Mouse (Mus musculus) mouse embryonic stem cell (cell line): Measurements from ENCODE around the gene Tkt.

Experiments used
- in situ Hi-C, 2 experiments: fragments of 300-500 bp; cut with MboI; formaldehyde crosslinking; loops; 1 replicate in 1 of 2; 3 replicates in 1 of 2; pipeline ENCODE4 v1.14.3; 2019 to 2020; ENCODE audit warnings: low sequenced_read_pairs in 2 of 2, low pct_unique_long_range_greater_than_20kb in 1 of 2, mixed read lengths in 1 of 2; ENCODE audit not compliant: unreplicated experiment in 1 of 2

Gene Tkt

DNA sequence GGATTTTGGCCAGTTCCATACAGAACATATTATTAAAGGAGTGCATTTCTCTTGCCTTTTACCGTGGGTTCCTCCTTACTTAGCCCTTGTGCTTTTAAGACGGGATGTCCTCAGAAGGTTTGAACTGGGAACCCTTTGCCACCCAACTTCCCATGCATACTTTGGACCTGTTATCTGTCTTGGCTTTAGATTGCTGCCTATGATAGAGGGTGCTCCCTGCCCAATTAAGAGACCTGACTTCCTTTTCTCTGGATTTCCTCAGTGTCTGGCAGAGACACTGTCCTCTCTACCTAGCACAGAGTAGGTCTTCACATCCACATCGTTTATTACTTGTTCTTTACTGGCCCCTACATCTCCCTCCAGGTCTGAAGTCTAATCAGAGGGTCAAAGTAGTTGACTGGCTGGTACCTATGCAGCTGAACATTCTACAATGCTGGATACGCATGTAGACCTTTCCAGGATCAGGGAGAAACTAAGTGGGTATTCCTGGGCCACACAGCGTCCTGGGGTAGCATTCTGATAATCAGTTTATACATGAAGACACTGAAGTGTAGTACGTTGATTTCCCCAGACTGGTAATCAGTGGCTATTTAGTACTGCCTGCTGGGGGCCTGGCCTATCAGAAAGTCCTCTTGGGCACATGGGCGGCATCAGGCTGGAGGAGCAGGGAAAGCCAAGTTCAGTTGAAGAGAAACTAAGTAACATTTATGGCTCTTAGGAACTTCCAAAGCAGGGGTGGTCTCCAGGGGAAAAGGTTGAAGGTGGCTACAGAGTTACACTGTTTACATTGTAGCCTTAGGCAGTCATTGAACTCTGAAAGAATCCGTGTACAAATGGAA, 2.3 kb downstream of the Tkt start:
- in situ Hi-C loops = no loop called here

DNA sequence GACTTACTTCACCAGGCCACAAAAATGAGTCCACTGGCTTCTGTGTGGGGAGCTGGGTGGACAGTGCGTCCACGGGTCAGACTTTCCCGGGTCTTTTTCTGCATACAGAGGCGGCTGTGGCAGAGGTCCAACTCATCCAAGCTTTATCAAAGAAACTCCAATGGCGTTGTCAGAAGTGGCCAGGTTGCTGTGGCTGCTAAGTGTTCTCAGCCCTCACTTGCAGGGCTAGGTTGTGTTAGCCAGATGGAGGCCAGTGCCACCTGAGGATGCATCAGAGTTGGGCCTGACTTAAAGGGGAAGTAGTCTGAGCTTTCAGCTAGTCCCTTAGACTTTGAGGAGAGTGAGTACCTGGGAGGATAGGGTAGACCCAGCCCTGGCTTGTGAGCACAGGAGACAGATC, 3.4 kb downstream of the Tkt start:
- in situ Hi-C loops = no loop called here

DNA sequence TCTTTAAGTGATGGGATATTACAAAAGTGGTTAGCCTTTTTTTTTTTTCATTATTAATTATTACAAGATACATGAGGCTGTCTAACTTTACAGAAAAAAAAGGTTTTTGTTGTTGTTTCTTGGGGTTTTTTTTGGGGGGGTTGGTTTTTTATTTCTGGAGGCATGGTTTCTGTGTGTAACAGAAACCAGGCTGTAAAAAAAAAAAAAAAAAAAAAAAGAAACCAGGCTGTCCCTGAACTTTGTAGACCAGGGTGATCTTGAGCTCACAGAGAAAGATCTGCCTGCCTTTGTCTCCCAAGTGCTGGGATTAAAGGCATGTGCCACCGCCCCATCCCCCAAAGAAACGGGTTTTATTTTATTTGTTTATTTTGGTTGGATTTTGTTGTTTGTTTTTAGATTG, 3.8 kb downstream of the Tkt start:
- in situ Hi-C loops = no loop called here

DNA sequence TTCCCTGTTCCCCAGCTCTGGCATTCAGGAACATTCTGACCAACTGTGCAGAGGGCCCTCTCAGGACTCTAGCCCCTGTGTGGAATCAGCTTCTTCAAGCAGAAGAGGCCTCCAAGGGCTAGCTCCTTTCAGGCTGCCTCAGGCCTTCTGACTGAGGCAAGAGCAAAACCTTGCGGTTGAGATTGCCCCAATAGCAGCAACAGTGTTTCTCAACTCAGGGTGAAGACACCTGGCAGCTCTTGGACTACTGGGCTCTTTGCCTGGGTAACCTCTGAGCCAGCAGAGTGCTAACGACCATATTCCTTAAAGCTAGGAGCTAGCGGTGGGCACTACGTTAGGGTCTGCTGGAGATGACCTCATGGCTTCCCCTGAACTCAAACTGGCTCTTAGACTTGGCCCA, 5.0 kb downstream of the Tkt start:
- in situ Hi-C loops = no loop called here

DNA sequence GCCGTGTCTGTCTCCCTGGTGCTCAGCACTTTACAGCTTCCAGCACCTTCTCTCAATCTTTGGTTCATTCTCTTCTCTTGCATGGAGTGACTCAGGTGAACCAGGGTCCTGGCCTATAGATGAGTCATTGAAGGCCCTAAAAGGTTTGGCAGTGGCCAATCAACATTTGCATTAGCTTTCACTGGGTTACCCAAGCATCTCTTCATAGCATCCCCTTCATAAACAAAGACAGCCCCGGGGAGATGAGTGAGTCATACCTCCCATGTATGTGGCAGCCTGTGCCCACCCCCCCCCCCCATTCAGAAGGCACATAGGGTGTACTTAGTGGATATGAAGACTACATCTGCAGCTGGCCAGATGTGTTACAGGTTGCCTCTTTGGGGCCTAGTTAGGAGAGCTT, 8.5 kb downstream of the Tkt start:
- in situ Hi-C loops = no loop called here

DNA sequence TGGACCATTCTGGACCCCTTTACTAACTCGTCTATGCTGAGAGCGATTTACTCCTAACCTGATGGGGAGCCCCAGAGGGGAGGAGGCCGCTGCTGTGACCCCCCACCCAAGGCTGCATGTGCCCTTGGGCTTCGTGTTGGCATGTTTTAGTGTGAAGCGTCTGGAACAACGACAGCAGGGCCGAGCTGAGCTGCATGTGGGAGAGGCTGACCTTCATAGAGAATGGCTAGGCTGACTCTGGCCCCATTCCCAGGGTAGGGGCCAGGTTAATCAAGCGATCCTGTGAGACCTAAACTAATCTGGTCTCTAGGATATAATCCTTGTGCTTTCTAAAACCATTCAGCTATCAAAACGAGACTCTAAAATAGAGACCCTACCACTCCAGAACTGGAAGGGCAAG, 9.6 kb downstream of the Tkt start:
- in situ Hi-C loops = no loop called here

DNA sequence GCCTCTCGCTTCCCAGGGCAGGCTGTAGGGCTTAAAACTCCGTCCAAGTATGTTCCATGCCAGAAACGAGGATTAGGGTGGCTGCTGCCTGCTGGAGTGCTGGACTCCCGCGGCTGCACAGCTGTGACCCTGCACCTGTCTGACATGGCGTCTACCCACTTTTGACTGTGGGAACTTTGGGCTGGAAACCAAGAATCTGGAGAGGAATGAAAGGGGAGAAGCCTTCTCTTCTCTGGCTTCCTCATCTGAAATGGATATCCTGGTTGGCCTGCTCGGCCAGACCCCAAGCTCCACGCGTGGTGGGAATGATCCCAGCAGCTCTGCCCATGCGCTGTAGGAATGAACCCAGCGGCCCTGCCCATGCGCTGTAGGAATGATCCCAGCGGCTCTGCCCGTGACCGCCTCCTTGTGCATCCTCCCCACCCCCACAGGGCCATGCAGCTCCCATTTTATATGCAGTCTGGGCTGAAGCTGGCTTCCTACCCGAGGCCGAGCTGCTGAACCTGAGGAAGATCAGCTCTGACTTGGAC, 11.2 kb downstream of the Tkt start:
- in situ Hi-C loops = no loop called here

DNA sequence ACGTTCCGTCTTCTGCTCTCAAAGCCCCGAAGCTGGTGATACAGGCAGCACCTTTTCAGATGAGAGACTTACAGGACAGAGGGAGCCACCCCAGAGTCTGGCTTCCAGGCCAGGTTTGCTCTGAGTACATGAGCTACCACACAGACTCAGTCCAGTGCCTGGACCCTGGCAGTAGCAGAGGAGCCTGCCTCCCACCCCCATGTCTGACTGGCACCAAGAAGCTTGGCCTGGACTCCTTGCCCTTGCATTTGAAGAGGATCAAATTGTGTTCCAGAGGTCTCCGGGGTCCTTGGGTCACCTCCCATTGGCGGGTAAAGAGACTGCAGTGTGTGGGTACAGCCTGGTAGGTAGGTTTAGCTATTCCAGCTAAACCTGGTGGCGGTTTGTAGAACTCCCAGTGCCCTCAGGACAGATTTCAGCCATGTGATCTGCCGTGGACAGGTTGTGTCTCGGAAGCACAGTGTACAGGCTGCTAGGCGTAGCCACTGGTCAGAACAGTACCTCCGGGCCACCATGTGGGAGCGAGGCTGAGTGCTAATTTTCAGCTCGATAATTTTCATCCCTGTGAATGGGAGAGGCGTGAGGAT, 12.7 kb downstream of the Tkt start:
- in situ Hi-C loops = no loop called here

DNA sequence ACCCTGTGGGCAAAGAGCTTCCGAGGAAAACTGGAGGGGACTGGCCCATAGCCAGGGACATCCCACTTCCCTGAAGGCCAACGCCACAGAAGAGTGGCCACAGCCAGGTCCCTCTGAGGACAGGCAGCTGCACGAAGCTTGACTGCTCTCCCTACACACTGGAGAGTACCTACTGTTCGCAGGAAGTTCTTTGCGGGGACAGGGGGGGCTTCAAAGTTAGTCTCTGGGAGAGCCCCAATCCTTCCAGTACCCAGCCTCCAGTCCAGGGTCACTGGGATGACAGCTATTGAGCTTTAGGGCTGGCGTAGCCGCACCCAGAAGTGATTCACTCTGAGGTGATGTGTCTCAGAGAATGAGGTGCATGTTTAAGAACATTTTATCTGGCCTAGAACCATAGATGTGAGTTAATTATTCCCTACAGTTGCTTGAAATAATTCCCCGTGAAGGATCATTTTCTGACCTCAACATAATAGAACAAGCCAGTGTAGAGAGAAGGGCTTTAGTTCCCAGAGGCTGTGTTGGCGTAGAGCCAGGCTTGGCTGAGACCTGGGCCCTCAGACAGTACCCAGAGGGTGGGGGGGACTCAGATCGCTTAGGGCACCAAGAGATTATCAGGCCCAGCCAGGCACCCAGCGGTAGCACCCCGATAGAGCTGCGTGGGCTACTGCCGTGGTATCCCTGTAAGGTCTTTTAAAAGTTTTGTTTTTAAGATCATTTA, 13.5 kb downstream of the Tkt start:
- in situ Hi-C loops = no loop called here

DNA sequence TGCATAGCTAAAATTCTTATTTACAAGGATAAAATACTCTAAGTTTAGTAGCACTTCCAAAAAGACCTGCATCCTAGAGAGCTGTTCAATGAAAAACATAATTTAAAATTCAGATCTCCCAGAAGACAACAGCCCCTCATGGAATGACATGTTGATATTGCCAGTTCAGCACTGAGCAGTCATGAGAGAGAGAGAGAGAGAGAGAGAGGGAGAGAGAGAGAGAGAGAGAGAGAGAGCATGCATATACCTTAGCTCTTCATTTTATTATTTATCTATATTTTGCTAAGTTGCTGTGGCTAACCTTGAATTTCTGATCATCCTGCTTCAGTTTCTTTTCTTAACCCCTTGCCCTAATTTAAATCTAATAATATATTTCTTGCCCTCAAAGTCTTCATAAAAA, 14.2 kb downstream of the Tkt start:
- in situ Hi-C loops = no loop called here

DNA sequence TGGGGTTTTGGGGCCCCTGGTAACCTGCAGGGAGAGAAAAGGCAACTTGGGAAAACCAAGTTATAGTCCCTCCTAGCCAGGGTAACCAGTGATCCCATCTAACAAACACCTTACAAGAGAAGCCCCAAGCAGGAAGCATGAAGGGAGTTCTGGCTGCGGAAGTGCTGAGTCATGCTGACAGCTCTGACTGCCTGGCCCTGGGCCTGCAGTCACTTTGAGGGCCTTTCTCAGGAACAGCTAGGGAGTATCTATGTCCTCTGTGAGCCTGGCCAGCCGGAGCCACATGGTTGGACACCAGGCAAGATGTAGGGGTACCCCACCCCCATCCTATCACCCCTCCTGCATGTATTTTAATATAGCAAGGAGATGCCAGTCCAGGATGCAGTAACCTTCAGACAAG, 16.3 kb downstream of the Tkt start:
- in situ Hi-C loops = no loop called here

DNA sequence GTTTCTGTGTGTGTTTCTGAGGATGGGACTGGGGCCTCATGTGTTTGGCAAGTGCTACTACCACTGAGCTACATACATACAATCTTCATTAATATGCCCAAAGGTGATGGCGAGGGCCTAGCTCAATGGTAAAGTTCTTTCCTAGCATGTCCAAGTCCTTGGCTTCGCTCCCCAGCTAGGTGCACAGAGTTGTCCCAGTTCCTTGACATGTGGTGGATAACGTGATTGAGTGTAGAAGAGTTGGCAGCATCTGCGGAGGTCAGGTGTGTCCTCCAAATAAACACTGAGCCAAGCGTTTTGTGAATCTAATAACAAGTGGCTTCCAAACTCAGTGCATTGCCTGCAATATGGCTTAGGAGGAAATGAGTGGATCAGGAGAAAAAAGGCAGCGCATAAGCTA, 18.2 kb downstream of the Tkt start:
- in situ Hi-C loops = no loop called here

DNA sequence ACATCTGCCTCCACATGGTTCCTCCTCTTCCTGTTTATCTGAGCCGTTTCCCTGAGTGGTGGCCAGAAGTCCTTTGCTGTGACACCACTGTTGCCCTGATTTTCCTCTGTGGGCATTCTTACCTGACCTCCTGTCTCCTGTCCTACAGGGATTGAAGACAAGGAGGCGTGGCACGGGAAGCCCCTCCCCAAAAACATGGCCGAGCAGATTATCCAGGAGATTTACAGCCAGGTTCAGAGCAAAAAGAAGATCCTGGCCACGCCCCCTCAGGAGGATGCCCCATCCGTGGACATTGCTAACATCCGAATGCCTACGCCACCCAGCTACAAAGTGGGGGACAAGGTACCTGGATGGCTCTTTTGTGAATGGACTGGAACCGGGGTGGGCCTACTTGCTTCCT, 19.9 kb downstream of the Tkt start:
- in situ Hi-C loops = no loop called here

DNA sequence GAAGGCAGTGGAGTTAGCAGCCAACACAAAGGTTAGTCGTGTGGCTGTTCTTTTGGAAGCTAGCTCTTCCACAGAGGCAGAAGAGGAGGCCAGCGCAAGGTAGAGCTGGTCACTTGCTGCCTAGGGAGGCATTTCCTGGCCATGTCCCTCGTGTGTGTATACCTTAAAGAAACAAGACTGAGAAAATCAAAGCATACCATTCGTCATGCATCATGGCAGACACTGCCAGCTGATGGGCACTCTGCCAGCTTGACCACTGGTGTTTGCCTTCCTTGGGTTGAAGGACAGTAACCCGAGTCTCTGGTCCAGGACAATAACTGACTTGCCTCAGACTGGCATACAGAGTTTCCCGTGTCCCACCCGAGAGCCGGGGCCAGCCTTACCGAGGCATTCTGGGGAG, 22.1 kb downstream of the Tkt start:
- in situ Hi-C loops = no loop called here

DNA sequence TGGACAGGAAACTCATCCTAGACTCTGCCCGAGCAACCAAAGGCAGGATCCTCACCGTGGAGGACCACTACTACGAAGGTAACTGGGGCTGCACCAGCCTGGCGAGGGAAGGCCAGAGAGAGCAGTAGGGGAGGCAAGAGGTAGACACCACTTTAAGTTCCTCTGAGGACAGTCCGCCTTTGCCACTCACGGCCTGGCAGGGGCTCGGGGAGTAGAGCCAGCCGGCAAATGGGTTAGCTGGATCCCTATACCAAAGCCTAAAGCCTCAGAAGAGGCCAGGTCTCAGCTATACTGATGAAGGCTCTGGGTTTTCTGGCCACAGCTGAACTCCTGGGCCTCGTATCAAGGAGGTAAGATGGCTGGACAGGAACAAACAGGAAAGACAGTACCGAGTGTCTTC, 24.1 kb downstream of the Tkt start:
- in situ Hi-C loops = no loop called here

DNA sequence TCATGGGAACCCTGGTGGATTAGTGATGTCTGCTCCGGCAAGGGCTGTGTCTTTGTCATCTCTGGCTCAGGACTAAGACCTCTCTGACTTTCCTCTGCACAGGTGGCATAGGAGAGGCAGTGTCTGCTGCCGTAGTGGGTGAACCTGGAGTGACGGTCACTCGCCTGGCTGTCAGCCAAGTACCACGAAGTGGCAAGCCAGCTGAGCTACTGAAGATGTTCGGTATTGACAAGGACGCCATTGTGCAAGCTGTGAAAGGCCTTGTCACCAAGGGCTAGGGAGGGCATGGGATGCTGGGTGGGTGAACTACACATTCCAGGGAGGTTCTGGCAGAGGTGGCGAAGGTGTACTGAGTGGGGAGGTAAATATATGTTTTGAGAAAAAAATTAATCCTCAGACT, 25.1 kb downstream of the Tkt start:
- in situ Hi-C loops = no loop called here

DNA sequence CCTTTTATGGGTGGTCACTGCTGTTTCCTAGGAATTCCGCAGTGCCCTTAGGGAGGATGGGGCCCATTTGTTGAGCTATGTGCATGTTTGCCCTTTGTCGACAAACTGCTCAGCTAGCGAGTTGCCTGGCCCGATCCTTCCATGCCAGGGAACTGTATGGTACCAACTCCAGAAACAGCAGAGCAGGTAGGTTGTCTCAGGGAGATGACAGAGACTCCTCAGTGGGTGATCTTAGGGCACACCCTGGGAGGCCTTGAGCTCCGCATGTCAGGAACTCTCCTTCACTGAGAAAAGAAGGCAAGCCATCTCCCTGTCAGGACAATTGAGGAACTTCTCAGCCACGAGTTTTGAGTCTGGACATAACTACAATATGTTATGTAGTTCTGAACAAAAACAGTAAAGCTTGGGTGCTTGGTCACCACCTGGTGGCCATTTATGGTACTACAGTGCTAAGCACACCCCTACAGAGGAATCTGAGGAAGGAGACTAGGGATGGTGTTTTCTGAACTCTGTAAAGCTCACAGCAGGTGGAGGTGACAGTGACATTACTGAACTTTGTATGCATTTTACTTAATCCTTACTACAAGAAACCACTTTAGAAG, 25.9 kb downstream of the Tkt start:
- in situ Hi-C loops = no loop called here

DNA sequence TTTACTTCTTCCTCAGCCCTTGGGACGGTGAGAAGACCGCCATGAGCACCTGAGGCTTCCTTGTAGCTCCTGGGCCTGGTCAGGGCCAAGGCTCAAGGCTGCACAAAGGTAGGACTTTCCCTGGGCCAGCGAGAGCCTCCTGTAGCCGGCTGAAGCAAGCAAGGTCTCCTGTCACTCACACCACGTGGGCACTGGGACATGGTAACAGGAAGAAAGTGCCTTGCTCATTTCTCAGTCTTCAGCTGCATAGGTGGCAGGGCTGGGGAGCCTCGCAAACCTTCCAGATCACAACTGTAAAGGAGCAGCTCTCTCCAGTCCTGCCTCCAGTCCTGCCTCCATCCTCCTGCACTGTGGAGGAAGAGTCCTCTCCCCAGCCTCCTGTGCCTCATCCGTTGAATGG, 27.6 kb downstream of the Tkt start:
- in situ Hi-C loops = no loop called here

DNA sequence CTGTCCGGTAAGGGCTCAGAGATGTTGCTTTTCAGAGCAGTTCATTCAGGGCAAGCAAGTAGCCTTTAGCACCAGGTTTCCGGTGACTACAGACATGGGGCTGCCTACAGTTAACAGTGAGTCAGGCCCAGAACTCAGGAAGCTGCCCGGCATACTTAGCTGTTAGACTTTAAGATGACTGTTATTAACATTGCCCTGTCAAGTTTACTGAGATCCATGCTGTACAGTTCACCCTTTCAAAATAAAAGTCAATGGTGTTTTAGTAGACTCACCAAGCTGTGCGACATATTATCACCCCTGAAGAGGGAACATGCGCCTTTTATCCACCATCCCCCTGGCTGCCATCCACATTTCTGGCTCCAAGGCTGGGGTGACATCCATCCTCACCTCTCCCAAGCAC, 28.1 kb downstream of the Tkt start:
- in situ Hi-C loops = no loop called here
